Mouse (Mus musculus) cerebellum, postnatal 36 days (tissue): Measurements from ENCODE around the gene Fancg.
"Not testable (repeated sequence)": the region's sequence is repeated elsewhere in the genome, so short reads cannot be mapped to it uniquely, and the experiment has no call there.

Experiments used
- DNase-seq, 2 experiments: peaks; one replicate each; pipeline ENCODE4 v3.0.0; 2021 to 2022; ENCODE audit warnings: mixed read lengths in 2 of 2

Fancg gene

GRCm38 (mm10) chr4:42988296-42988695 is 22.0 kb downstream of the Fancg start:
- no peak for DNase-seq

DNA sequence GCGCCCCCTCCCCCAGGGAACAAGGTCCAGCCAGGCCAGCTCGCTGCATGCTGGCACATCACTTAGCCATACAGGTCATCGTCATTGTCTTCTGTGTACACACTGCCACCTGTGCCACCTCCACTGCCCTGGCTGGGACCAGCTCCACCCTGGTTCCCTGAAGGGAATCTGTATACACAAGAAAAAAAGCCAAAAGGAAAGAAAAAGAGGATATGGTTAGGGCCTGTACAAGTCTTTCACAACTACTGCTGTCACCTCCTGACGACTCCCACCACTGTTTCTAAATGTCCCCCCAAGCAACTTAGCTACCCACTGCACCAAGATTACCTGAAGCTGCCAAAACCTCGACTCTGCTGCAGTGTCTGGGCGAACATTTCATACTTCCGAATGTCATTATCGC is 29.8 kb downstream of the Fancg start:
- not testable (repeated sequence) for DNase-seq

GRCm38 (mm10) chr4:42978062-42978461 is 32.2 kb downstream of the Fancg start:
- DNase-seq: no peak

GRCm38 (mm10) chr4:42973868-42974267 is 36.4 kb downstream of the Fancg start:
- DNase-seq: no peak

DNA sequence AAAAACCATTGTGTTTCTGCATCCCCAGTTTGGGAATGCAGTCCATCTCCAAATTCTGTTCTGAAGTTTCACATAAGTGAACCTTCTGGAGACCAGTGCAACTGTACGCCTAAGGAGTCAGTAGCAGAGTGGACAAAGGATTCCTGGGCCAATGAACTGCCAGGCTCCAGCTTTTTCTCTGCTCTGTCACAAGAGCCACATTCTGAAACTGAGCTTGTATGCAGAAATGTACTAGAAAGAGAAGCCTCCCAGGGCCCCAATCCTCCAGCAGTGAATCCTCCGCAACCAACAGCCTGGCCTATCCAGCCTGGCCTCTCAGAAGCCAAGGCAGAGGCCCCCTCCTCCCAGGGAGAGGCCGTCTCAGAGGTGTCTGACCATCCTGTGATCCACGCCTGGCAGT is 37.4 kb downstream of the Fancg start:
- no peak for DNase-seq

- no peak for DNase-seq
These were observed 41.0 kb downstream of the Fancg start, which contains the start of gene 1700022I11Rik for GRCm38 (mm10) chr4:42969304-42969703. Gene 1700022I11Rik (plus strand): TSS chr4:42969604.

GRCm38 (mm10) chr4:42965039-42965719 is 45.1 kb downstream of the Fancg start:
- peak; percentile 40 to 57 for DNase-seq

DNA sequence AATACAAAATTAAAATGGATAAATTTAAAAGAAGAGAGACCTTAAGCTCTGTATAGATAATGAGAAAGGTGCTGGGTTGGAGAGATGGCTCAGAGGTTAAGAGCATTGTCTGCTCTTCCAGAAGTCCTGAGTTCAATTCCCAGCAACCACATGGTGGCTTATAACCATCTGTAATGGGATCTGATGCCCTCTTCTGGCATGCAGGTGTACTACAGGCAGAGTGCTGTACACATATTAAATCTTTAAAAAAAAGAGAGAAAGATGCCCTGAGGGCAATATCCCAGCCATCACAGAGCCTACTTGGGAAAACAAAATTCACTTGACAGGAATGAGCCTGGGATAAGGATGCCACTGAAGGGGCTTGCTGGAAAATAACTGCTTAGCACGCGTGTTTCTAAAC is 46.8 kb downstream of the Fancg start:
- DNase-seq: no peak

DNA sequence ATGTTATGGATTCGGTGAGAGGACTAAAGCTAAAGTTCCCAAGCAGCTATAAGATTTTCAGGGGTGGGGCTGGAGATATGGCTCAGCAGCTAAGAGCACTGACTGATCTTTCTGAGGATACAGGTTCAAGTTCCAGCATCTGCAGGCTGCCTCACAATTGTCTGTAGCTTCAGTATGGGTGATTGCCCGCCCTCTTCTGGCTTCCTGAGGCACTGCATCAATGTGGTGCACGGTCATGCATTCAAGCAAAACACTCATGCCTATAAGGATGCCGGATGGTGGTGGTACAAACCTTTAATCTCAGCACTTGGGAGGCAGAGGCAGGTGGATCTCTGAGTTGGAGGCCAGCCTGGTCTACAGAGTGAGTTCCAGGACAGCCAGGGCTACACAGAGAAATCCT is 48.7 kb downstream of the Fancg start:
- DNase-seq: peak; percentile 66 to 74

GRCm38 (mm10) chr4:42959382-42959781 is 50.9 kb downstream of the Fancg start:
- no peak for DNase-seq

GRCm38 (mm10) chr4:42958942-42959341 is 51.4 kb downstream of the Fancg start:
- DNase-seq: no peak

DNA sequence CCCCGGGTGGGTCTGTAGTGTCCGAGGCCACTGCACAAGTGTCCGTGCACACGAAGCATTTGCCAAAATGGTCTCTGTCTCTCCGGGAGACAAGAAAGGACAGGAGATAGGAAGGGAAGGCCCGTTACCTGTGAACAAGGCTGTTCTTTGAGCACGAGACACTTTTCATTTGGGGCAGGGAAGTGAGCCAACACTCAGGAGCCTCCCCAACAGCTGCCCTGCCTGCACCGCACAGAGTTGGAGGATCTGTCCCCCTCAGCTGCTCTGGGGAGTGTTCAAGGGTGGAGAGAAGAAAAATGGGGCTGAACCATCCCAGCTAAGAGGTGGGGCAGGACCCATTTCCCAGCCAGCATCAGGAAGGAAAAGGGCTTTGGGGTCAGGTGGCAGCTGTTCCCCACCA is 52.3 kb downstream of the Fancg start:
- DNase-seq: no peak

GRCm38 (mm10) chr4:42957306-42957705 is 53.0 kb downstream of the Fancg start:
- DNase-seq: no peak

GRCm38 (mm10) chr4:42956581-42956980 is 53.7 kb downstream of the Fancg start:
- peak in 1 of 2 experiments; percentile 6 for DNase-seq

GRCm38 (mm10) chr4:42955200-42955599 is 55.1 kb downstream of the Fancg start:
- DNase-seq: no peak

GRCm38 (mm10) chr4:42954297-42954696 is 56.0 kb downstream of the Fancg start:
- peak; percentile 86 to 89 for DNase-seq

GRCm38 (mm10) chr4:42953435-42954094 is 56.7 kb downstream of the Fancg start:
- peak; percentile 46 to 49 for DNase-seq

DNA sequence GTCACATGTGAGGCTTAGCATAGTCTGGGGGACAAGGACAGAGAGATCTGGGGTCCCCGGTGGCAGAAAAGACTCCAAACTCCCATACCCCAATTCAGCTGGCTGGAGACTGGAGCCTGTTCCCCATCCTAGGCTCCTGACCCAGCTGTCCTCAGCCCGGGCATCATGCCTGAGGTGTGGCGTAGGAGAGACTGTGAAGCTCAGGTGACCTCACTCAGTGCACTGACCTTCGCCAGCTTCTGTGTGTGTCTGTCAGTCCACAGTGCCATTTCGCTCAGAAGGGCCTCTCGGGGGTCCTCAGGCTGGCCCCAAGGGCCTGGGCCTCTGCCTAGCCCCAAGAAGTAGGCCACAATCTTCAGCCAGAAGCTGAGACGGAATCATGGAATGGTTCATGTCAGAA is 57.7 kb downstream of the Fancg start:
- no peak for DNase-seq
